Mouse (Mus musculus) G1E (cell line): ENCODE measurements at regions not wholly inside any gene's neighbourhood (a gene's known extent, or its start where the extent isn't known, plus 50 kb on each side); places are given as distances from the start of the nearest gene placed in this dataset.

Source experiments
- CTCF ChIP-seq: IDR thresholded peaks from 2 replicates; pipeline ENCODE4 v1.5.1; 2012; ENCODE audit warnings: low read depth, low read length, inconsistent platforms, mixed read lengths
- GATA1 ChIP-seq: IDR thresholded peaks from 2 replicates; pipeline ENCODE4 v1.6.1; 2012; ENCODE audit warnings: borderline replicate concordance, low read length, inconsistent platforms, mixed read lengths
- GATA2 ChIP-seq: IDR thresholded peaks from 2 replicates; pipeline ENCODE4 v1.6.1; 2012; ENCODE audit warnings: low read depth, low read length, inconsistent platforms, borderline replicate concordance
- POLR2AphosphoS5 ChIP-seq: IDR thresholded peaks from 2 replicates; pipeline ENCODE4 v1.6.1; 2012; ENCODE audit warnings: low read depth, low read length, inconsistent platforms; ENCODE audit not compliant: insufficient replicate concordance
- TAL1 ChIP-seq: conservative IDR thresholded peaks from 2 replicates; pipeline ENCODE4 v1.6.1; 2012; ENCODE audit warnings: low read depth, low read length, inconsistent platforms, mixed read lengths

DNA sequence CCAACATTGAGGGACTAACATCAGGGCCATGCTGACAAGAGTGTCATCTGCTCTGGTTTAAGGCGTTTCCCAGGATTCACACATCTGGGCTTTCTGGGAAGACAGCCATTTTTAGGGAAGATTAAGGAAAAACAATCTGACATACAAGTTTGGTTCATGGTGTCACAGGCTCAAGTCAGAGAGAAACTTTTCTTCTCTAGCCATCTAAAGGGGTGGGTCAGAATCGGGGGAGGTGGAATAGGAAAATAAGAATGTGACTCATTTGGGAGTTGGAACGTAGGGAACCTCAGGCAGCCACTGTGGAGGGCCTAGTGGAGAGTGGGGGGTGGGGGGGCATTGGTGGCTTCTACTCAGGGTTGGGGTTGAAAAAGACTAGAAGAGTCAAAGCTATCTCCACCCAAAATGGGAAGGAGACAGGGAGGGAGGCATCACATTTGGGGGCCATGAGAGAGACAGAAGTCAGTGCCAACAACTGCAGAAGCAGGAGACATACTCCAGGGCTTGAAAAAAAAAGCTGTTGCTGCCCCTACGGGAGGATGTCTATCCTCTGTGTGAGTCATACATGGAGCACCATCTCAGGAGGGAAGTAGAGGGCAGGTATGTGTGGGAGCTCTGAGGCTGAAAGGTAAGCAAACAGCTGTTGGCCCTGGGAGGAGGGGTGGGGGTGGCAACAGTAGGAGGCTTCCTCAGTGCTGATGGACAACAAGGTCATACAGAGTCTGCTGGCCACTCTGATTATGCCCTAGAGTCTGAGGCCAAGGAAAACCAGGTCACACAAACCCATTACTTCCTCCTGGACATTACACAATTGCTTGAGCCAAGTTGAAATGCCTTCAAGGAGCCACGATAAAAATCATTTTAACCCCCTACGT, 128.2 kb downstream of the Snx18 start:
- no peak for TF ChIP-seq CTCF
- TF ChIP-seq POLR2AphosphoS5, result no peak
- no peak for TF ChIP-seq TAL1
- TF ChIP-seq GATA1, result no peak
- no peak for TF ChIP-seq GATA2
